Mouse (Mus musculus): ENCODE measurements at regions not wholly inside any gene's neighbourhood (a gene's known extent, or its start where the extent isn't known, plus 50 kb on each side); places are given as distances from the start of the nearest gene placed in this dataset.

GRCm38 (mm10) chr3:56489154-56489553 is 305.7 kb upstream of the Nbea start:
- DNase-seq (ENCODE audit: low spot score) (peak; percentile 16), ATAC-seq (ENCODE audit: insufficient read depth, low read depth) (peak; percentile 36; the same call in 1 of the 2 replicates)
- H3K36me3 ChIP-seq (replicated peaks; ENCODE audit: control insufficient read depth, insufficient read depth, low read length), result no peaks in the 10 kb centered on the region
- H3K4me3 ChIP-seq (ENCODE audit: low read depth, low read length), result no peak overlapping the region
- peaks cover 11% of the 10 kb centered on the region for H3K4me1 ChIP-seq (ENCODE audit: control insufficient read depth, insufficient read depth)
- TF ChIP-seq CTCF (IDR thresholded peaks at IDR 0.05; ENCODE audit: low read depth) (no peak), EP300 (IDR thresholded peaks at IDR 0.05; ENCODE audit: low read depth) (no peak)
- 28% methylated on average over 5 of the region's 5 CpGs for WGBS
- H3K4me2 ChIP-seq (ENCODE audit: low read depth, low read length), result no peak overlapping the region
- H3K9ac ChIP-seq (replicated peaks; ENCODE audit: low read depth, low read length), result no peak overlapping the region
- no peak overlapping the region for H3K27ac ChIP-seq (ENCODE audit: low read depth)
- H3K27me3 ChIP-seq (ENCODE audit: control insufficient read depth, insufficient read depth, low read length), result no peaks in the 10 kb centered on the region
- no peaks in the 10 kb centered on the region for H3K9me3 ChIP-seq (replicated peaks; ENCODE audit: control insufficient read depth, low read length)

- ATAC-seq (ENCODE audit: insufficient read depth, low read depth), result 0 out of 2 replicates have a peak, but pooled peaks have one; percentile 27
- H3K9me3 ChIP-seq (replicated peaks; ENCODE audit: control insufficient read depth, low read length), result no peaks in the 10 kb centered on the region
- H3K4me3 ChIP-seq (ENCODE audit: low read depth, low read length), result 0 out of 2 replicates have a peak overlapping the region, but pooled peaks have one; percentile 4
- no peak for DNase-seq (ENCODE audit: low spot score)
- peaks cover 11% of the 10 kb centered on the region for H3K4me1 ChIP-seq (ENCODE audit: control insufficient read depth, insufficient read depth)
- WGBS, result 35% methylated on average over 12 of the region's 12 CpGs
- no peak overlapping the region for H3K9ac ChIP-seq (replicated peaks; ENCODE audit: low read depth, low read length)
- H3K27me3 ChIP-seq (ENCODE audit: control insufficient read depth, insufficient read depth, low read length), result no peaks in the 10 kb centered on the region
- peak overlapping the region; percentile 44 for H3K4me2 ChIP-seq (ENCODE audit: low read depth, low read length)
- TF ChIP-seq EP300 (IDR thresholded peaks at IDR 0.05; ENCODE audit: low read depth), result no peak
- 0 out of 2 replicates have a peak, but pooled peaks have one; percentile 12 for TF ChIP-seq CTCF (IDR thresholded peaks at IDR 0.05; ENCODE audit: low read depth)
- 0 out of 2 replicates have a peak overlapping the region, but pooled peaks have one; percentile 2 for H3K27ac ChIP-seq (ENCODE audit: low read depth)
- no peaks in the 10 kb centered on the region for H3K36me3 ChIP-seq (replicated peaks; ENCODE audit: control insufficient read depth, insufficient read depth, low read length)
These were observed 302.3 kb upstream of the Nbea start for GRCm38 (mm10) chr3:56485550-56486400.

GRCm38 (mm10) chr3:56484096-56484495 is 300.6 kb upstream of the Nbea start:
- TF ChIP-seq EP300 (IDR thresholded peaks at IDR 0.05; ENCODE audit: low read depth), result no peak
- no peak for TF ChIP-seq CTCF (IDR thresholded peaks at IDR 0.05; ENCODE audit: low read depth)
- Histone ChIP-seq H3K4me3 (ENCODE audit: low read depth, low read length) (no peak overlapping the region), H3K27ac (ENCODE audit: low read depth) (no peak overlapping the region), H3K9me3 (replicated peaks; ENCODE audit: control insufficient read depth, low read length) (no peaks in the 10 kb centered on the region), H3K36me3 (replicated peaks; ENCODE audit: control insufficient read depth, insufficient read depth, low read length) (no peaks in the 10 kb centered on the region), H3K4me2 (ENCODE audit: low read depth, low read length) (no peak overlapping the region), H3K4me1 (ENCODE audit: control insufficient read depth, insufficient read depth) (peaks cover 9% of the 10 kb centered on the region), H3K27me3 (ENCODE audit: control insufficient read depth, insufficient read depth, low read length) (no peaks in the 10 kb centered on the region), H3K9ac (replicated peaks; ENCODE audit: low read depth, low read length) (no peak overlapping the region)
- DNase-seq (ENCODE audit: low spot score), result no peak
- 86% methylated on average over 8 of the region's 8 CpGs for WGBS
- no peak for ATAC-seq (ENCODE audit: insufficient read depth, low read depth)

GRCm38 (mm10) chr3:56483370-56483769 is 299.9 kb upstream of the Nbea start:
- Histone ChIP-seq H3K9ac (replicated peaks; ENCODE audit: low read depth, low read length) (no peak overlapping the region), H3K4me3 (ENCODE audit: low read depth, low read length) (no peak overlapping the region), H3K4me1 (ENCODE audit: control insufficient read depth, insufficient read depth) (peaks cover 5% of the 10 kb centered on the region; the same call in 1 of the 2 replicates), H3K9me3 (replicated peaks; ENCODE audit: control insufficient read depth, low read length) (no peaks in the 10 kb centered on the region), H3K4me2 (ENCODE audit: low read depth, low read length) (no peak overlapping the region), H3K27ac (ENCODE audit: low read depth) (no peak overlapping the region), H3K27me3 (ENCODE audit: control insufficient read depth, insufficient read depth, low read length) (no peaks in the 10 kb centered on the region), H3K36me3 (replicated peaks; ENCODE audit: control insufficient read depth, insufficient read depth, low read length) (no peaks in the 10 kb centered on the region)
- ATAC-seq (ENCODE audit: insufficient read depth, low read depth), result no peak
- DNase-seq (ENCODE audit: low spot score), result no peak
- WGBS, result 75% methylated on average over 4 of the region's 4 CpGs
- TF ChIP-seq EP300 (IDR thresholded peaks at IDR 0.05; ENCODE audit: low read depth), result no peak

- Histone ChIP-seq H3K4me2 (ENCODE audit: low read depth, low read length) (no peak overlapping the region), H3K9ac (replicated peaks; ENCODE audit: low read depth, low read length) (no peak overlapping the region), H3K36me3 (replicated peaks; ENCODE audit: control insufficient read depth, insufficient read depth, low read length) (no peaks in the 10 kb centered on the region), H3K27ac (ENCODE audit: low read depth) (no peak overlapping the region), H3K27me3 (ENCODE audit: control insufficient read depth, insufficient read depth, low read length) (no peaks in the 10 kb centered on the region), H3K9me3 (replicated peaks; ENCODE audit: control insufficient read depth, low read length) (no peaks in the 10 kb centered on the region), H3K4me3 (ENCODE audit: low read depth, low read length) (no peak overlapping the region), H3K4me1 (ENCODE audit: control insufficient read depth, insufficient read depth) (no peaks in the 10 kb centered on the region)
- DNase-seq (ENCODE audit: low spot score) (no peak), ATAC-seq (ENCODE audit: insufficient read depth, low read depth) (no peak)
- TF ChIP-seq EP300 (IDR thresholded peaks at IDR 0.05; ENCODE audit: low read depth), result no peak
- no peak for TF ChIP-seq CTCF (IDR thresholded peaks at IDR 0.05; ENCODE audit: low read depth)
- 76% methylated on average over 1 of the region's 1 CpGs for WGBS
These were observed 296.0 kb upstream of the Nbea start for GRCm38 (mm10) chr3:56479529-56479928.

Measured in heart, postnatal 0 days (tissue).